Mouse (Mus musculus): ENCODE results near the gene Trip6.

Gene Trip6

GRCm38 (mm10) chr5:137314193-137315083, at the start of gene Trip6:
Gene Trip6, minus strand, starts transcription at chr5:137314404.
- peak; percentile 67 for DNase-seq (ENCODE audit: low read depth)

DNA sequence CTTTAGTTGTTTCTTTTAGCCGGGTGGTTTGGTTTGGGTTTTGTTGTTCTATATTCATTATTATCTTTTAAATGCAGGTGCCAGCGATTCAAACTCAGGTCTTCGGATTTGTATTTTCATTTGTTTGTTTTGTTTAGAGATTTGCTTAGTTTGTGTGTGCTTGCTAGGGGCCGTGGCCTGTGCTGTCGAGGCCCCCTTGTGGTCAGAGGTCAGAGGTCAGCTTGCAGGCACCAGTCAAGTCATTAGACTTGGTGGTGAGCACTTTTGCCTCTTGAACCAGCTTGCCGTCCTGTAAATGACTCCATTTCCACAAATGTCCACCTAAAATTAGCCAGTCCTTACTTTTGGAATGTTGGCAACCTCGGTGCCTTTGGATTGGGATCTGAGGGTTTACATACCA, 44.2 kb upstream of the Trip6 start:
- DNase-seq (ENCODE audit: low read depth) = no peak

GRCm38 (mm10) chr5:137354091-137354490, 39.9 kb upstream of the Trip6 start:
- DNase-seq (ENCODE audit: low read depth) = no peak

DNA sequence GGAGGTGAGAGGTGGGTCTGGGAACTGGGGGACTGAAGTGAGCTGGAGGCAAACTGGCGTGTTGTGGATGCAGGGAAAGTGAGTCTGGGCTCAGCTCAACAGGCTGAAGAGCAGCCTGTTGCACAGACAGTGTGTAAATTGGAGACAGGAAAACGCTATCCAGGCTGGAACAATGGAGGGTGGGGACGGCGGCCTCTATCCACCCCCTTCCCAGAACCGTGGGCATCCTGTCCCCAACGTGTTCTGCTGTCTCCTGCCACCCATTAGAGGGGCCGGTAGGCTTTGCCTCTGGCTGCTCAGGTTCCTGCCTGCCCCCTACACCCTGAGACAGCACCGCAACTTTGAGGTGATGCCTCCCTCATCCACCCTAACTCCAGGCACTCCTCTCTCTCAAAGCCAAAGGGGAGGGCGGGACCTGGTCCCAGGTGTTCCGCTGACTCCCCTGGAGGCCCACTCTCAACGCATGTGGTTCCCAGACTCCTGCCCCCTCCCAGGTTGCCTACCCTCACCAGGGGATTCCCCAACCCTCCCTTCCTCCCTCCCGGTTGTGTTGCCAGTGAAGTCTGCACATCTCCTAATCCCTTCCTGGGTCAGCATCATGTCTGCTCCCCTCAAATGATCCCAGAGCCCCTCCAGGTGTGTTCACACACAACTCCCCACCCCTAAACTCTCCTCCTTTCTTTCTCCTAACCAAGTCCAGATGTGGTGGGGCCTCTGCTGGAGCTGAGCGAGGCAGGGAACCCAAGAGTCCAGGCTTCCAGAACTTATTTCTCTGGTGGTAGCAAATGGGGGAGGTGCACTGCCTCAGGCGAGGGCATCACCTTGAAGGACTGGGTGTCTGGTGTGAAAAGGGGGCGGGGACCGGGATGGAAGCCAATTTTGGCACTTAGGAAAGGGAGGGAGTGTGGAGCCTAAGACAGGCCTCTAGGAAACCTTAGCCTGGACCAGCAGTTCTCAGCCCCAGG, 38.1 kb upstream of the Trip6 start:
- DNase-seq (ENCODE audit: low read depth) = no peak

GRCm38 (mm10) chr5:137351394-137351793, 37.2 kb upstream of the Trip6 start:
- DNase-seq (ENCODE audit: low read depth) = no peak

DNA sequence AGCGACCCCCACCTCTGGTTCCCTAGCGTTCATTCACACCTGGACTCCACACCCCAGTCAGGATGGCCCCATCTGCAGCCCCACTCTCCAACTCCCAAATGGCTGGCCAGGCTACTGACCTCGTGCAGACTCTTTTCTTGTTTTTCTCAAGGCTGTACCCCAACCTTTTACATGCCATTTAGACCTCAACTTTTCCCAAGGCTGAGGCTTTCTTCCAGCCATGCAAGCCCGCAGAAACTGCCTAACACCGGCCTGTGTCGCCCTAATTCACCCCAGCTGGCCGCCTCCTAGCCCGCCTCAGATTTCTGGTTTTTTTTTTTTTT, 36.8 kb upstream of the Trip6 start:
- DNase-seq (ENCODE audit: low read depth) = no peak

GRCm38 (mm10) chr5:137350205-137351057, 36.2 kb upstream of the Trip6 start:
- no peak for DNase-seq (ENCODE audit: low read depth)

GRCm38 (mm10) chr5:137349384-137350204, 35.4 kb upstream of the Trip6 start, which contains the start of gene Ephb4:
Gene Ephb4, plus strand, starts transcription at chr5:137350109.
- peak; percentile 88 for DNase-seq (ENCODE audit: low read depth)

GRCm38 (mm10) chr5:137348482-137349383, 34.5 kb upstream of the Trip6 start:
- DNase-seq (ENCODE audit: low read depth) = no peak

- no peak for DNase-seq (ENCODE audit: low read depth)
These were observed 33.7 kb upstream of the Trip6 start for GRCm38 (mm10) chr5:137347856-137348255.

DNA sequence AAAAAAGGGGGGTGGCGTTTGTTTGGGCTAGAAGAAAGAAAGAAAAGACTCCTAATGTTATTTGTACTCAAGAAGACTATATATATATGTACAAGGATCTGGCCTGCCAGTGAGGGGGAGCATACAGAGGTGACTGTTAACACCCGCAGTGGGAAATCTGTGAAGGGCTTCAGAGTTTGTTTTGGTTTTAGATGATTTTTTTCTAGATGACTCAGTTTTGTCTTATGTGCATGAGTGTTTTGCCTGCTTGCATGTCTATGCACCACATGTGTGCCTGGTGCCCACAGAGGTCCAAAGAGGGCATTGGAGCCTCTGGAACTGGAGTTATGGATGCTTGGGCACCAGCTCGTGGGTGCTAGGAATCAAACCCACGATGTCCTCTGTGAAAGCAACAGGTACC, 32.8 kb upstream of the Trip6 start:
- DNase-seq (ENCODE audit: low read depth) = no peak

DNA sequence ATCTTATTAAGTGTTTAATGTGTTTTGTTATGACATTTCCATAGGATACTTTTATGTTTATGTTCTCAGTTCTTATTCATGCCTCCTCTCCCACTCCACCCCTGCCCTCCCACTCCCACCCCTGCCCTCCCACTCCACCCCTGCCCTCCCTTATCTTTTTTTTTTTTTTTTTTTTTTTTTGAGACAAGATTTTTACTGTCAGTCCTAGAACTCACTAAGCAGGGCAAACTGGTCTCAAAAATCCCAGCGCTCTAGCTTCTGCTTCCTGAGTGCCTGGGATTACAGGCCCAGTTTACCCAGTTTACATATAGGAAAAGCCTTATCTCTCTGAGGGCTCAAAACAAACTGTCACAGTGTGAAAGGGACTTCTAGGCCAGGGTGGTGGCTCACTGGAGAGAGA, 32.2 kb upstream of the Trip6 start:
- DNase-seq (ENCODE audit: low read depth) = no peak

- no peak for DNase-seq (ENCODE audit: low read depth)
These were observed 31.6 kb upstream of the Trip6 start for GRCm38 (mm10) chr5:137345821-137346220.

DNA sequence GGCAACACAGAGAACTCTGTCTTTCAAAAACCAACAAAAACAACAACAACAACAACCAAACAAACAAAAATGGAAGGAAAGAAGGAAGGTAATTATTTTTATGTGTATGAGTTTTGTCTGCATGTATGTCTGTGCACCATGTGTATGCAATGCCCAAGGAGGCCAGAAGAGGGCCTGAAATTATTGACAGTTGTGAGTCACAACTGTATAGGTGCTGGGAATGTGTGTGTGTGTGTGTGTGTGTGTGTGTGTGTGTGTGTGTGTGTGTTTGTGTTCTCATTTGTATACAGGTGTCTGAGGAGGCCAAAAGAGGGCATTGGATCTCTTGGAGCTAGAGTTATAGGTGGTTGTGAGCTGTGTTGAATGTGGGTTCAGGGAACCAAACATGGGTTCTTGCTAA, 29.7 kb upstream of the Trip6 start:
- no peak for DNase-seq (ENCODE audit: low read depth)

GRCm38 (mm10) chr5:137343412-137343811, 29.2 kb upstream of the Trip6 start:
- no peak for DNase-seq (ENCODE audit: low read depth)

GRCm38 (mm10) chr5:137342407-137343012, 28.3 kb upstream of the Trip6 start:
- DNase-seq (ENCODE audit: low read depth) = no peak

DNA sequence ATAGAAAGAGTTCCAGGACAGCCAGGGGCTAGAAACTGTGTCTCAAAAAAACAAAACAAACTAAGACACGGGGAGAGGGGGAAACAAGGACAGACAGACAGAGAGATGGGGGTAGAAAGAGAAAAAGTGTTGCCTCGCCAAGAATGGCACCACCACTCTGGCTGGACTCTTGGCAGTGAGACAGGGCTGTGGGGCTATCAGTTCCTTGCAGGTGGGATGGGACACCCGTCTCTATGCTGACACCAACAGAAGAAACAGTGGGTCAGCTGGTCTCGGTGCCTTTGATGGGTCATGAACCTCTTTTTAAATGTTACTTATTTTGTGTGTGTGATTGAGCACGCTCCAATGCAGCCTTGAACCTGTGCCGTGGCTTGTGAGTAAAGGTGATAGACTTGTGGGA, 26.0 kb upstream of the Trip6 start:
- no peak for DNase-seq (ENCODE audit: low read depth)

DNA sequence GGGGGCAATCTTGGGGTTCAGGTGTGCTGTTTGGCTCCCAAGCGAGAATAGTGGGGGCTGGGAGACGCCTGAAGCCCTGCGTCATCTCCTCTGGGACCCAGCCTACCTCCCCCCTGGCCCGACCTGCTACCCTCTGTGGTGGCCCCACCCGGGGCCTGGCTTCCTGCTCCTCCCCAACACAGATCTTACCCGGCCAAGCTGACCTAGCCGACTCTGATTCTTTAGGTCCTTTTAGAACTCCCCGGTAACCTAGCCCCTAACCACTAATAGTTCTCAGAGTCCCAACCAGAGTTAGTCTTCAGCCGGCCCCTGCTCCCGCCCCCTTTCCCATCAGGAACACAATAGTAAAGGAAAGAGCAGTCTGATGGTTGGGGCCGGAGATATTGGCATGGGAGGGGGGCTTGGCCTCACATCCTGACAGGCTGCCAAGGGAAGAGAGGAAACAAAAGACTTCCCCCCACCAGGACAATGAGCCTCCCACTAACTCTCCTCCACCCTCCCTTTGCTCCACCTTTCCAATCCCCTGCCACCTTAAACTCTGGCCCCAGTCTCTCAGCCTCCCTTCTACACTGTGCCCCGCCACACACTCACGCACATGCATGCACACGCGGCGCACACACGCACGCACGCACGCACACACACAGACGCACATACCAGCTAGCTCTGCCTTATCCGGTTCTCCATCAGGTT, 25.2 kb upstream of the Trip6 start:
- no peak for DNase-seq (ENCODE audit: low read depth)
